Comparison of ENCODE assay signal across 8 mouse cellular contexts in genomic region chr8:66861589-66862500, GRCm38 (mm10). TPM values are rescaled to one million over a fixed set of nuclear protein-coding genes. Genes with fewer than 3 reads are reported as not detected.
DNase-seq lines count a peak whose midpoint lies in the region; ATAC-seq and TF ChIP-seq lines count a peak whose summit lies in the region.

No protein-coding gene starts in this region.

- H3K4me2 ChIP-seq in lung, postnatal 0 days (replicated peaks; ENCODE audit: low read depth, low read length), result peak overlapping the region; percentile 92; the same call in 1 of the 2 replicates
- peak overlapping the region; percentile 86 for H3K4me2 ChIP-seq in hindbrain, embryonic 13.5 days
- H3K4me2 ChIP-seq in midbrain, embryonic 13.5 days (replicated peaks), result peak overlapping the region; percentile 87

- peaks cover 5% of the 10 kb centered on the region; the same call in 1 of the 2 replicates for H3K4me1 ChIP-seq in lung, postnatal 0 days (ENCODE audit: insufficient read depth, low read depth, low read length)
- H3K4me1 ChIP-seq in hindbrain, embryonic 13.5 days (replicated peaks), result peaks cover 18% of the 10 kb centered on the region
- H3K4me1 ChIP-seq in midbrain, embryonic 13.5 days (replicated peaks), result peaks cover 23% of the 10 kb centered on the region

- 59% methylated on average over 5 of the region's 5 CpGs for WGBS in lung, postnatal 0 days
- 55% methylated on average over 5 of the region's 5 CpGs for WGBS in hindbrain, embryonic 13.5 days
- 56% methylated on average over 5 of the region's 5 CpGs for WGBS in midbrain, embryonic 13.5 days

- peak; percentile 10 for DNase-seq in CD4-positive, CD25-positive, alpha-beta regulatory T cell, adult 2 months (ENCODE audit: low read depth, low spot score)
- DNase-seq in lung, postnatal 0 days (ENCODE audit: low spot score), result no peak
- no peak for DNase-seq in lung, postnatal 25 days (ENCODE audit: low spot score)
- no peak for DNase-seq in thymus, postnatal 36 days
- no peak for DNase-seq in spleen, postnatal 14 days (ENCODE audit: low spot score in 2 of 2)

- H3K4me3 ChIP-seq in lung, postnatal 0 days (ENCODE audit: low read depth, low read length), result peak overlapping the region; percentile 82; the same call in 1 of the 2 replicates
- peak overlapping the region; percentile 84 for H3K4me3 ChIP-seq in hindbrain, embryonic 13.5 days
- H3K4me3 ChIP-seq in midbrain, embryonic 13.5 days (replicated peaks), result peak overlapping the region; percentile 84

- H3K9me3 ChIP-seq in lung, postnatal 0 days (ENCODE audit: low read length), result no peaks in the 10 kb centered on the region
- no peaks in the 10 kb centered on the region for H3K9me3 ChIP-seq in hindbrain, embryonic 13.5 days
- H3K9me3 ChIP-seq in midbrain, embryonic 13.5 days, result no peaks in the 10 kb centered on the region

- no peak for TF ChIP-seq CTCF in lung, postnatal 0 days (IDR thresholded peaks at IDR 0.05)

- no peak for ATAC-seq in CD4-positive, CD25-positive, alpha-beta regulatory T cell, adult 4 months
- ATAC-seq in lung, postnatal 0 days, result no peak
- no peak for ATAC-seq in hindbrain, embryonic 13.5 days (ENCODE audit: low FRiP score)
- ATAC-seq in midbrain, embryonic 13.5 days, result no peak

- no peaks in the 10 kb centered on the region for H3K27me3 ChIP-seq in lung, postnatal 0 days (replicated peaks; ENCODE audit: insufficient read depth, low read length)
- H3K27me3 ChIP-seq in hindbrain, embryonic 13.5 days, result no peaks in the 10 kb centered on the region
- no peaks in the 10 kb centered on the region for H3K27me3 ChIP-seq in midbrain, embryonic 13.5 days

- TF ChIP-seq EP300 in lung, postnatal 0 days (IDR thresholded peaks at IDR 0.05), result no peak

- no peak overlapping the region for H3K9ac ChIP-seq in lung, postnatal 0 days (replicated peaks; ENCODE audit: low read depth)
- H3K9ac ChIP-seq in hindbrain, embryonic 13.5 days, result peak overlapping the region; percentile 39; the same call in 1 of the 2 replicates
- peak overlapping the region; percentile 19; the same call in 1 of the 2 replicates for H3K9ac ChIP-seq in midbrain, embryonic 13.5 days (replicated peaks)

- H3K27ac ChIP-seq in lung, postnatal 0 days (ENCODE audit: low read length), result no peak overlapping the region
- H3K27ac ChIP-seq in hindbrain, embryonic 13.5 days, result no peak overlapping the region
- H3K27ac ChIP-seq in midbrain, embryonic 13.5 days, result no peak overlapping the region

- no peaks in the 10 kb centered on the region for H3K36me3 ChIP-seq in lung, postnatal 0 days (ENCODE audit: insufficient read depth, low read length)
- peaks cover 4% of the 10 kb centered on the region; the same call in 1 of the 2 replicates for H3K36me3 ChIP-seq in hindbrain, embryonic 13.5 days
- H3K36me3 ChIP-seq in midbrain, embryonic 13.5 days, result peaks cover 3% of the 10 kb centered on the region; the same call in 1 of the 2 replicates

RNA-seq across cellular contexts. Expression of gene Naf1, which starts 1.8 kb away (rescaled TPM):
- 1 to 10 TPM; 1.1 to 2.2 TPM for polyA plus RNA-seq in CD4-positive, CD25-positive, alpha-beta regulatory T cell, adult 4 months (2017; shearing (Covaris generic))
- 2.8 and 3.2 TPM in 2 replicates for polyA plus RNA-seq in lung, postnatal 0 days (2015; fragmentation: Nextera tagmentation; extraction: Ambion mirVana)
- polyA plus RNA-seq in hindbrain, embryonic 13.5 days (2015; fragmentation: Nextera tagmentation; extraction: Ambion mirVana), result 1.9 and 2.1 TPM in 2 replicates
- 1.8 and 2.7 TPM in 2 replicates for polyA plus RNA-seq in midbrain, embryonic 13.5 days (2015; fragmentation: Nextera tagmentation; extraction: Ambion mirVana)
